Mouse (Mus musculus): ENCODE data around the gene Fahd2a. TPM values are rescaled to one million over a fixed set of nuclear protein-coding genes. Genes with fewer than 3 reads are reported as not detected.

Gene Fahd2a
- polyA plus RNA-seq, 1 experiment from 2014 or later = 35.1 TPM

- WGBS = 94% methylated on average over 10 of the region's 10 CpGs
- no peaks in the 10 kb centered on the region for H3K4me1 ChIP-seq (replicated peaks; ENCODE audit: control insufficient read depth, insufficient read depth, low read length)
- H3K4me3 ChIP-seq (replicated peaks; ENCODE audit: low read length) = no peak overlapping the region
- no peaks in the 10 kb centered on the region for H3K36me3 ChIP-seq (replicated peaks; ENCODE audit: control insufficient read depth, insufficient read depth)
- H3K27me3 ChIP-seq (ENCODE audit: control insufficient read depth, insufficient read depth, low read length) = no peaks in the 10 kb centered on the region
- ATAC-seq (ENCODE audit: low FRiP score) (no peak), DNase-seq (ENCODE audit: low spot score) (no peak)
- no peak overlapping the region for H3K27ac ChIP-seq
- H3K4me2 ChIP-seq (replicated peaks) = no peak overlapping the region
- H3K9me3 ChIP-seq (ENCODE audit: control insufficient read depth, low read length) = no peaks in the 10 kb centered on the region
- no peak overlapping the region for H3K9ac ChIP-seq
Observed at GRCm38 (mm10) chr2:127470661-127471060, 26.3 kb upstream of the Fahd2a start.

- H3K4me2 ChIP-seq (replicated peaks) = no peak overlapping the region
- H3K4me1 ChIP-seq (replicated peaks; ENCODE audit: control insufficient read depth, insufficient read depth, low read length) = no peaks in the 10 kb centered on the region
- H3K36me3 ChIP-seq (replicated peaks; ENCODE audit: control insufficient read depth, insufficient read depth) = no peaks in the 10 kb centered on the region
- DNase-seq (ENCODE audit: low spot score) = no peak
- H3K27me3 ChIP-seq (ENCODE audit: control insufficient read depth, insufficient read depth, low read length) = no peaks in the 10 kb centered on the region
- H3K9ac ChIP-seq = no peak overlapping the region
- no peaks in the 10 kb centered on the region for H3K9me3 ChIP-seq (ENCODE audit: control insufficient read depth, low read length)
- H3K27ac ChIP-seq = no peak overlapping the region
- no peak for ATAC-seq (ENCODE audit: low FRiP score)
- 90% methylated on average over 5 of the region's 5 CpGs for WGBS
- no peak overlapping the region for H3K4me3 ChIP-seq (replicated peaks; ENCODE audit: low read length)
Observed at GRCm38 (mm10) chr2:127470183-127470582, 25.8 kb upstream of the Fahd2a start.

- WGBS = 11% methylated on average over 8 of the region's 8 CpGs
- Histone ChIP-seq H3K9me3 (ENCODE audit: control insufficient read depth, low read length) (no peaks in the 10 kb centered on the region), H3K27me3 (ENCODE audit: control insufficient read depth, insufficient read depth, low read length) (no peaks in the 10 kb centered on the region), H3K9ac (no peak overlapping the region), H3K4me1 (replicated peaks; ENCODE audit: control insufficient read depth, insufficient read depth, low read length) (no peaks in the 10 kb centered on the region), H3K36me3 (replicated peaks; ENCODE audit: control insufficient read depth, insufficient read depth) (no peaks in the 10 kb centered on the region), H3K27ac (no peak overlapping the region), H3K4me2 (replicated peaks) (no peak overlapping the region), H3K4me3 (replicated peaks; ENCODE audit: low read length) (no peak overlapping the region)
- DNase-seq (ENCODE audit: low spot score) (peak; percentile 77), ATAC-seq (ENCODE audit: low FRiP score) (peak; percentile 74; the same call in 1 of the 2 replicates)
Observed at GRCm38 (mm10) chr2:127462314-127462713, 17.9 kb upstream of the Fahd2a start.

GRCm38 (mm10) chr2:127461351-127461750, 17.0 kb upstream of the Fahd2a start:
- Histone ChIP-seq H3K36me3 (replicated peaks; ENCODE audit: control insufficient read depth, insufficient read depth) (no peaks in the 10 kb centered on the region), H3K27ac (no peak overlapping the region), H3K4me1 (replicated peaks; ENCODE audit: control insufficient read depth, insufficient read depth, low read length) (no peaks in the 10 kb centered on the region), H3K27me3 (ENCODE audit: control insufficient read depth, insufficient read depth, low read length) (no peaks in the 10 kb centered on the region), H3K9me3 (ENCODE audit: control insufficient read depth, low read length) (no peaks in the 10 kb centered on the region), H3K4me2 (replicated peaks) (no peak overlapping the region), H3K9ac (no peak overlapping the region), H3K4me3 (replicated peaks; ENCODE audit: low read length) (no peak overlapping the region)
- DNase-seq (ENCODE audit: low spot score) (no peak), ATAC-seq (ENCODE audit: low FRiP score) (no peak)
- WGBS = 57% methylated on average over 9 of the region's 9 CpGs

- no peaks in the 10 kb centered on the region for H3K9me3 ChIP-seq (ENCODE audit: control insufficient read depth, low read length)
- DNase-seq (ENCODE audit: low spot score) = no peak
- H3K27ac ChIP-seq = no peak overlapping the region
- 81% methylated on average over 2 of the region's 2 CpGs for WGBS
- no peak overlapping the region for H3K9ac ChIP-seq
- no peak for ATAC-seq (ENCODE audit: low FRiP score)
- H3K4me2 ChIP-seq (replicated peaks) = no peak overlapping the region
- no peaks in the 10 kb centered on the region for H3K36me3 ChIP-seq (replicated peaks; ENCODE audit: control insufficient read depth, insufficient read depth)
- H3K4me1 ChIP-seq (replicated peaks; ENCODE audit: control insufficient read depth, insufficient read depth, low read length) = no peaks in the 10 kb centered on the region
- no peak overlapping the region for H3K4me3 ChIP-seq (replicated peaks; ENCODE audit: low read length)
- H3K27me3 ChIP-seq (ENCODE audit: control insufficient read depth, insufficient read depth, low read length) = no peaks in the 10 kb centered on the region
Observed at GRCm38 (mm10) chr2:127459341-127459740, 15.0 kb upstream of the Fahd2a start.

GRCm38 (mm10) chr2:127453764-127454163, 9.4 kb upstream of the Fahd2a start:
- ATAC-seq (ENCODE audit: low FRiP score) = no peak
- Histone ChIP-seq H3K4me1 (replicated peaks; ENCODE audit: control insufficient read depth, insufficient read depth, low read length) (no peaks in the 10 kb centered on the region), H3K9ac (no peak overlapping the region), H3K27ac (no peak overlapping the region), H3K27me3 (ENCODE audit: control insufficient read depth, insufficient read depth, low read length) (no peaks in the 10 kb centered on the region), H3K4me3 (replicated peaks; ENCODE audit: low read length) (no peak overlapping the region), H3K36me3 (replicated peaks; ENCODE audit: control insufficient read depth, insufficient read depth) (no peaks in the 10 kb centered on the region), H3K9me3 (ENCODE audit: control insufficient read depth, low read length) (no peaks in the 10 kb centered on the region), H3K4me2 (replicated peaks) (no peak overlapping the region)
- DNase-seq (ENCODE audit: low spot score) = peak; percentile 82
- 7% methylated on average over 5 of the region's 5 CpGs for WGBS

GRCm38 (mm10) chr2:127453141-127453540, 8.8 kb upstream of the Fahd2a start:
- DNase-seq (ENCODE audit: low spot score) (no peak), ATAC-seq (ENCODE audit: low FRiP score) (no peak)
- Histone ChIP-seq H3K9ac (no peak overlapping the region), H3K36me3 (replicated peaks; ENCODE audit: control insufficient read depth, insufficient read depth) (no peaks in the 10 kb centered on the region), H3K27ac (no peak overlapping the region), H3K4me1 (replicated peaks; ENCODE audit: control insufficient read depth, insufficient read depth, low read length) (no peaks in the 10 kb centered on the region), H3K27me3 (ENCODE audit: control insufficient read depth, insufficient read depth, low read length) (no peaks in the 10 kb centered on the region), H3K9me3 (ENCODE audit: control insufficient read depth, low read length) (no peaks in the 10 kb centered on the region), H3K4me2 (replicated peaks) (no peak overlapping the region), H3K4me3 (replicated peaks; ENCODE audit: low read length) (no peak overlapping the region)
- 82% methylated on average over 9 of the region's 9 CpGs for WGBS

GRCm38 (mm10) chr2:127451748-127452147, 7.4 kb upstream of the Fahd2a start:
- no peaks in the 10 kb centered on the region for H3K36me3 ChIP-seq (replicated peaks; ENCODE audit: control insufficient read depth, insufficient read depth)
- no peak overlapping the region for H3K27ac ChIP-seq
- DNase-seq (ENCODE audit: low spot score) (no peak), ATAC-seq (ENCODE audit: low FRiP score) (no peak)
- no peak overlapping the region for H3K4me3 ChIP-seq (replicated peaks; ENCODE audit: low read length)
- no peaks in the 10 kb centered on the region for H3K4me1 ChIP-seq (replicated peaks; ENCODE audit: control insufficient read depth, insufficient read depth, low read length)
- no peaks in the 10 kb centered on the region for H3K9me3 ChIP-seq (ENCODE audit: control insufficient read depth, low read length)
- 58% methylated on average over 6 of the region's 6 CpGs for WGBS
- no peak overlapping the region for H3K9ac ChIP-seq
- no peak overlapping the region for H3K4me2 ChIP-seq (replicated peaks)
- no peaks in the 10 kb centered on the region for H3K27me3 ChIP-seq (ENCODE audit: control insufficient read depth, insufficient read depth, low read length)

GRCm38 (mm10) chr2:127449691-127450090, 5.3 kb upstream of the Fahd2a start:
- Histone ChIP-seq H3K4me2 (replicated peaks) (no peak overlapping the region), H3K9ac (no peak overlapping the region), H3K36me3 (replicated peaks; ENCODE audit: control insufficient read depth, insufficient read depth) (no peaks in the 10 kb centered on the region), H3K27ac (no peak overlapping the region), H3K4me1 (replicated peaks; ENCODE audit: control insufficient read depth, insufficient read depth, low read length) (no peaks in the 10 kb centered on the region; the same call in 1 of the 2 replicates), H3K9me3 (ENCODE audit: control insufficient read depth, low read length) (no peaks in the 10 kb centered on the region), H3K4me3 (replicated peaks; ENCODE audit: low read length) (no peak overlapping the region), H3K27me3 (ENCODE audit: control insufficient read depth, insufficient read depth, low read length) (no peaks in the 10 kb centered on the region)
- ATAC-seq (ENCODE audit: low FRiP score) (no peak), DNase-seq (ENCODE audit: low spot score) (no peak)
- 47% methylated on average over 7 of the region's 7 CpGs for WGBS

GRCm38 (mm10) chr2:127446847-127447246, 2.5 kb upstream of the Fahd2a start:
- Histone ChIP-seq H3K27ac (no peak overlapping the region), H3K9me3 (ENCODE audit: control insufficient read depth, low read length) (no peaks in the 10 kb centered on the region), H3K9ac (no peak overlapping the region), H3K4me3 (replicated peaks; ENCODE audit: low read length) (no peak overlapping the region), H3K27me3 (ENCODE audit: control insufficient read depth, insufficient read depth, low read length) (no peaks in the 10 kb centered on the region), H3K4me1 (replicated peaks; ENCODE audit: control insufficient read depth, insufficient read depth, low read length) (peaks cover 7% of the 10 kb centered on the region), H3K36me3 (replicated peaks; ENCODE audit: control insufficient read depth, insufficient read depth) (0 out of 2 replicates have a peak, but pooled peaks cover 2% of the 10 kb centered on the region), H3K4me2 (replicated peaks) (no peak overlapping the region)
- WGBS = 53% methylated on average over 3 of the region's 3 CpGs
- no peak for ATAC-seq (ENCODE audit: low FRiP score)
- no peak for DNase-seq (ENCODE audit: low spot score)

Data from hindbrain, embryonic 14.5 days (tissue).